Mouse (Mus musculus) heart, adult 2 months (tissue): ENCODE results near the gene Ube2r2. TPM values are rescaled to one million over a fixed set of nuclear protein-coding genes. Genes with fewer than 3 reads are reported as not detected.

Experiments
- DNase-seq, 2 experiments: peaks; one replicate each; pipeline ENCODE4 v3.0.0; 2021
- H3K27ac ChIP-seq: fragments of 200-600 bp; 2 replicates; pipeline ENCODE4 v1.8.1; 2022
- H3K27me3 ChIP-seq: fragments of 200-500 bp; 2 replicates; pipeline ENCODE4 v1.6.1; 2012; ENCODE audit warnings: mild to moderate bottlenecking, low read length, inconsistent platforms, mixed read lengths; ENCODE audit not compliant: control insufficient read depth, insufficient read depth
- H3K36me3 ChIP-seq: fragments of 200-500 bp; 2 replicates; pipeline ENCODE4 v1.6.1; 2012; ENCODE audit warnings: low read length, inconsistent platforms; ENCODE audit not compliant: control insufficient read depth, insufficient read depth
- H3K4me1 ChIP-seq: fragments of 200-500 bp; 2 replicates; pipeline ENCODE4 v1.6.1; 2011; ENCODE audit warnings: low read length; ENCODE audit not compliant: control insufficient read depth, insufficient read depth
- H3K4me3 ChIP-seq: fragments of 200-600 bp; 2 replicates; pipeline ENCODE4 v1.8.1; 2022
- H3K79me2 ChIP-seq: fragments of 200-500 bp; replicated peaks from 2 replicates; pipeline ENCODE4 v1.6.1; 2012; ENCODE audit warnings: mild to moderate bottlenecking, inconsistent platforms, low read length, moderate library complexity, mixed read lengths; ENCODE audit not compliant: control insufficient read depth, insufficient read depth
- H3K9ac ChIP-seq: fragments of 200-500 bp; 2 replicates; pipeline ENCODE4 v1.6.1; 2012; ENCODE audit warnings: low read depth, mild to moderate bottlenecking, control low read depth, inconsistent platforms, low read length, mixed read lengths
- CTCF ChIP-seq: fragments of 200-600 bp; IDR thresholded peaks from 2 replicates; pipeline ENCODE4 v1.8.1; 2022; ENCODE audit warnings: antibody characterized with exemption, mild to moderate bottlenecking, moderate library complexity
- EP300 ChIP-seq: fragments of 200-500 bp; IDR thresholded peaks from 2 replicates; pipeline ENCODE4 v1.6.1; 2011; ENCODE audit warnings: low read depth, low read length, control low read depth; ENCODE audit not compliant: insufficient read depth
- POLR2A ChIP-seq: fragments of 200-500 bp; IDR thresholded peaks from 2 replicates; pipeline ENCODE4 v1.6.1; 2011; ENCODE audit warnings: mild to moderate bottlenecking, low read depth, low read length, control low read depth; ENCODE audit not compliant: insufficient read depth
- WGBS: fragments of 180-500 bp; shearing (Covaris S2); methylation state at CpG from one replicate; pipeline ENCODE4 v1.1.7; 2018; 5-methylcytosine and 5-hydroxymethylcytosine counted together
- intact Hi-C: fragments of 180-260 bp; cut with DNase I; formaldehyde crosslinking; loops from one replicate; pipeline ENCODE4 v1.15.1; 2025
- polyA plus RNA-seq: library from polyadenylated mRNA; depleted of rRNA; stranded (reverse); fragments of >200 nt; gene quantifications from 2 replicates; pipeline ENCODE4 v1.2.3, GENCODE M21; 2012
- total RNA-seq, 2 experiments: library from RNA; stranded (reverse); gene quantifications; 2 replicates each; pipeline ENCODE4 v1.2.3; 2021

Ube2r2 gene
- total and polyA plus RNA-seq, 3 experiments: 52.7 to 133 (median 121) TPM

DNA sequence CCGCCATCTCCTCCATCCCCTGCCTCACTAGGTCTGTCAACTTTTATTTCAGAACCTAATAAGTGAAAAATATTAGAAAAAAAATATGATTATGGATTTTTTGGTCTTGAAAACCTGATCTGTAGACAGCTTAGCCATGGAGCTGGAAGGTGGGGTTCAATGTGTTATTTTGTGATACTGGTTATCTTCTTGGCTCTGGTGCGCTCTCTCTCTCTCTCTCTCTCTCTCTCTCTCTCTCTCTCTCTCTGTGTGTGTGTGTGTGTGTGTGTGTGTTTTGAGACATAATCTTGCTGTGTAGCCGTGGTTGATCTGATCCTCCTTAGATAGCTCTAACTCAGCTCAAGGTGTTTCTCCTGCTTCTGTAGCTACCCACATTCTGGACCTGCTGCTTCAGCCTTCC lies 5.7 kb upstream of the Ube2r2 start:
- Histone ChIP-seq H3K4me3 (no peak overlapping the region), H3K9ac (no peak overlapping the region), H3K79me2 (no peaks in the 10 kb centered on the region), H3K4me1 (no peaks in the 10 kb centered on the region), H3K27me3 (no peaks in the 10 kb centered on the region), H3K27ac (no peak overlapping the region), H3K36me3 (no peaks in the 10 kb centered on the region; the same call in 1 of the 2 replicates)
- intact Hi-C loops: loop anchor here (1.0 to 10.0 kb wide), 4 partner anchors 36 to 262 kb away; partner anchors contain the start of genes Nfx1 and Ubap2
- no peak for DNase-seq
- TF ChIP-seq EP300 (no peak), CTCF (no peak), POLR2A (no peak)
- WGBS: 67% methylated on average over 3 of the region's 3 CpGs

DNA sequence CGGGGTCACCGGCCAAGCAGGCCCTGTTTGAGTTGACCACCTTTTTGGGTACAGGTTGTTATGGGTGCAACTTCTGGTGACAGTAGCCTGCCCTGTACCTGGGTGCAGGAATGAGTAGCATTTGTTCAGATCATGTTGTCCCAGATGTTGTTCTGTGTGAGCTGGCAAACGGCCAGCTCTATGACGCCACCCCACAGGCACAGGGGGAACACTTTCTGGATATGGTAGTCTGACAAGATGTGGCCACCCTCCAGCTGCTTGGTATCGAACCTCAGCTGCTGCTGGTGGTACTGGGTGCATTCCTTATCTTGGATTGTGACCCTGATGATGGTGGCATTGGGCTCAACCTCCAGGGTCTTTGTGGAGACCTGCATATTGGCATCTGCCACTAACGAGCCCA lies 3.1 kb upstream of the Ube2r2 start:
- TF ChIP-seq POLR2A (no peak), EP300 (no peak), CTCF (no peak)
- 68% methylated on average over 6 of the region's 6 CpGs for WGBS
- no peak for DNase-seq
- Histone ChIP-seq H3K79me2 (no peaks in the 10 kb centered on the region), H3K9ac (no peak overlapping the region), H3K4me3 (no peak overlapping the region), H3K27ac (no peak overlapping the region), H3K27me3 (no peaks in the 10 kb centered on the region), H3K36me3 (peaks cover 3% of the 10 kb centered on the region; the same call in 1 of the 2 replicates), H3K4me1 (no peaks in the 10 kb centered on the region; the same call in 1 of the 2 replicates)
- intact Hi-C loops: loop anchor here (5.0 kb wide), 1 partner anchor 260 kb away; no protein-coding TSS in a partner anchor

DNA sequence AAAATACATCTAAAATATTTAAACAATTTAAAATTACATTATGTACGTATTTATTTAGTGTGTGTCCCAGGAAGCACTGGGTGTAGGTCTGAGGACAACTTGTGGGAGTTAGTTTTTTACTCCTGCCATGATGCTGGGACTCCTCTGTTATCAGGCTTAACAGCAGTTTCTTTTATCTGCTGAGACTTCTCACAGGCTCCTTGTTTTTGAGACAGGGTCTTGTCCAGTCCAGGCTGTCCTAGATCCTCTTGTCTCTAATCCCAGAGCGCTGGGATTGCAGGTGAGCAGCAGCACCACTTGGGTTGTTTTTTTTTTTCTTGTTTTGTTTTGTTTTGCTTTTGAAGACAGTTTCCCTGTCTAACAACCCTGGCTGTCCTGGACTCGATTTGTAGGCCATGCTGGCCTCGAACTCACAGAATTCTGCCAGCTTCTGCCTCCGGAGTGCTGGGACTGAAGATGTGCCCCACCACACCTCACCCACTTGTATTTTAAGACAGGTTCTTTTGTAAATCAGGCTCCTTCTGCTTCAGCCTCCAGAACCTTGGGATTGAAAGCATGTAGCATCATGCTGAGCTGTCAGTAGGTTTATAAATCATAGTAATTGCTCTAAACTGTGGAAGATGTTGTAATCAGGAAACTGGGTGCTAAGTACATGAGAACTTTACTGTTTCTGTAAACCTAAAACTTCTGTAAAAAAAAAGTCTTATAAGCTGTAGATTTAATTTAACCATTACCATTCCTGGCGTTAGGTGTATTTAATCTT lies 1.8 kb upstream of the Ube2r2 start:
- no peaks in the 10 kb centered on the region for H3K27me3 ChIP-seq
- DNase-seq: no peak
- H3K27ac ChIP-seq: no peak overlapping the region; the same call in 1 of the 2 replicates
- intact Hi-C loops: loop anchor here (5.0 kb wide), 1 partner anchor 259 kb away; no protein-coding TSS in a partner anchor
- H3K79me2 ChIP-seq: no peaks in the 10 kb centered on the region; the same call in 1 of the 2 replicates
- H3K4me3 ChIP-seq: no peak overlapping the region
- no peak overlapping the region for H3K9ac ChIP-seq
- TF ChIP-seq POLR2A (no peak), EP300 (no peak), CTCF (no peak)
- 91% methylated on average over 6 of the region's 6 CpGs for WGBS
- H3K4me1 ChIP-seq: peaks cover 3% of the 10 kb centered on the region; the same call in 1 of the 2 replicates
- peaks cover 4% of the 10 kb centered on the region; the same call in 1 of the 2 replicates for H3K36me3 ChIP-seq

DNA sequence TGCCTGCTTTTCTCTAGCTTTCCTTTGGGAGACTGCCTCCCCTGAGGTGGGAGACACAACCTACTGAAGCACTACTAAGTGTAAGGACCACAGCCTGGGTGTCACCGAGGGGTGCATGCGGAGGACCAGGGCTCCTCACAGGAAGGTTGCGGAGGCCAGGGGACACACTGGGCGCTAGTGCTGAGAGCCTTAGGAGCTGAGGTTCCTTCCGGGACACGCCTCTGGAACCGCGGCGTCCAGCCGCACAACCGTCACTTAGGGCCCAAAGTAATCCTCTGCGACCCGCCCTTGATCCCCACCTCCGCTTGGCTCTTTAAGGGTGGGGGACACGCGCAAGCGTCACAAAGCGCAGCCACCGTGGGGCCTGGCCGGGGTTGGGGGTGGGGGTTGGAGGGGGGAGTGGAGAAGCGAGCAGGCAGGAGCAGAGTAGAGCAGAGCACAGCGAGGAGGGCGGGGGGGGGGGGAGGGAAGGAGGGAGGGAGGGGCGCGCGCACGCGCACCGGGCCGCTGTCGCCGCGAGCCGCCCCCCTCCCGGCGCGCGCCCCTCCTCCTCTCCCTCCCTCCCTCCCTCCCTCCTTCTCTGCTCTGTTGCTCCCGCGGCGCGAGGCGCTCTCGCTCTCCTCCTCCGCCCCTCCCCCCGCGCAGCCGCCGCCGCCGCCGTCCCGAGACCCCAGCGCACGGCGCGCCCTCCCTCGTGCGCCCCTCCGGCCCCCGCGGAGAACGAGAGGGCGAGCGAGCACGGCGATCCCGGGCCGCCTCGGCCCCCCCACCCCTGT lies 420 bp upstream of the Ube2r2 start:
- Histone ChIP-seq H3K27ac (peak overlapping the region; percentile 97), H3K4me1 (peaks cover 3% of the 10 kb centered on the region; the same call in 1 of the 2 replicates), H3K27me3 (no peaks in the 10 kb centered on the region), H3K9ac (peak overlapping the region; percentile 92), H3K79me2 (no peaks in the 10 kb centered on the region; the same call in 1 of the 2 replicates), H3K4me3 (peak overlapping the region; percentile 92), H3K36me3 (peaks cover 8% of the 10 kb centered on the region)
- 0 out of 2 replicates have a peak, but pooled peaks have one; percentile 23 for TF ChIP-seq EP300
- TF ChIP-seq POLR2A: peak; percentile 65
- no peak for TF ChIP-seq CTCF
- WGBS: under 1% methylated on average over 21 of the region's 70 CpGs
- intact Hi-C loops: loop anchor here (5.0 kb wide), 1 partner anchor 257 kb away; no protein-coding TSS in a partner anchor
- DNase-seq: peak; percentile 86 to 87

DNA sequence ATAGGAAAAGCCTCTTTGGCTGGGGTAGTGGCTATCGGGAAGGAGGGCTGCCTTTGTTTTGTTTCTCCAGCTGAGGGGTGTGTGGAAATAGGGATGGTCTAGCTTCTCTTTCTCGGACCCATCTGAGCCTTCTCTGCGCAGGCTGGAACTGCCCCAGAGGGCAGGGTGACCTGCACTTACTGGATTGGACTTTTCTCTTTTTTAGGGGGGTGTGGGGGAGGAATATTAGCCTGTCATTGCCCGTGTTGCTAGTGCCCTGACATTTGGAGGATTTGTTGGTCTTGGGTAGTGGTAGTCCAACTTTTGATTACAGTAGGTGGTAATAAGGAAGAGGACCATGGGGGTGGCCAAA lies 887 bp downstream of the Ube2r2 start:
- no peaks in the 10 kb centered on the region; the same call in 1 of the 2 replicates for H3K79me2 ChIP-seq
- H3K27ac ChIP-seq: peak overlapping the region; percentile 97
- H3K4me3 ChIP-seq: peak overlapping the region; percentile 92
- H3K36me3 ChIP-seq: peaks cover 18% of the 10 kb centered on the region
- DNase-seq: no peak
- intact Hi-C loops: no loop called here
- 0% methylated on average over 4 of the region's 4 CpGs for WGBS
- peak overlapping the region; percentile 92 for H3K9ac ChIP-seq
- no peaks in the 10 kb centered on the region for H3K27me3 ChIP-seq
- TF ChIP-seq CTCF: no peak
- 0 out of 2 replicates have a peak, but pooled peaks have one; percentile 12 for TF ChIP-seq EP300
- TF ChIP-seq POLR2A: peak; percentile 66
- H3K4me1 ChIP-seq: peaks cover 5% of the 10 kb centered on the region
